ENCODE assay signal across 33 mouse cellular contexts in the genomic region with DNA sequence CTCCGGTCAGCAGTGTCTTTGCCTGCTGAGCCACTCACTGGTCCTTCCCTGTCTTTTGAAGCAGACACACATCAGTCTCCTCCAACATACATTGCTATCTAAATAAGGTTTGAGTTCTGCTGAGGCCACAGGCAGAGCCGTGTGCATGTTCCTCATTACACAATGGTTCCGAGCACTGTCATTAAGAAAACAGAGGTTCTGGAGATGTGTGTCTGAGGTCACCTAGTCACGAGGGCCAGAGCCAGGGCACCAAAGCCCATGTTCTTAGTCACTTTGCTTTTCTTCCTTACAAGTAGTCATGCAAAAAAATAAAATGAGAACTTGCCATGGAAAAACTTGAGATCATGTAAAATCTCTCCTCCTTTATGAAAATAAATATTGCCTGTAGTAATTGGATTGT. TPM values are rescaled to one million over a fixed set of nuclear protein-coding genes. Genes with fewer than 3 reads are reported as not detected.
DNase-seq lines count a peak whose midpoint lies in the region; ATAC-seq and TF ChIP-seq lines count a peak whose summit lies in the region.
"Had no signal": no experiment of that assay in that cellular context is flagged by ENCODE, and none has a peak within 500 bp of the region (broad histone marks: within the 10 kb centered on the region; RNA-seq: fewer than 3 reads in every experiment).

No protein-coding gene starts in this region.

- TF ChIP-seq CTCF in liver, adult 2 months (IDR thresholded peaks at IDR 0.05; ENCODE audit: low read depth, low read length): no peak

- H3K27me3 ChIP-seq in liver, adult 2 months (ENCODE audit: control insufficient read depth, insufficient read depth, low read length): no peaks in the 10 kb centered on the region
- no peaks in the 10 kb centered on the region for H3K27me3 ChIP-seq in liver, embryonic 12.5 days (replicated peaks)
- H3K27me3 ChIP-seq: CH12.LX; embryonic facial prominence, embryonic 15.5 days; forebrain, embryonic 15.5 days; heart, embryonic 12.5 days; kidney, embryonic 15.5 days; midbrain, embryonic 13.5 days; neural tube, embryonic 13.5 days; stomach, embryonic 15.5 days had no signal

- H3K4me2 ChIP-seq in liver, embryonic 12.5 days: no peak overlapping the region
- H3K4me2 ChIP-seq: embryonic facial prominence, embryonic 15.5 days; forebrain, embryonic 15.5 days; heart, embryonic 12.5 days; hindbrain, embryonic 14.5 days; kidney, embryonic 15.5 days; lung, embryonic 14.5 days; midbrain, embryonic 13.5 days; neural tube, embryonic 13.5 days; stomach, embryonic 15.5 days had no signal

- no peak overlapping the region for H3K4me3 ChIP-seq in liver, adult 2 months (ENCODE audit: insufficient read depth, low read depth, low read length)
- no peak overlapping the region for H3K4me3 ChIP-seq in liver, embryonic 12.5 days
- H3K4me3 ChIP-seq: embryonic facial prominence, embryonic 10.5 days; embryonic facial prominence, embryonic 15.5 days; forebrain, embryonic 10.5 days; forebrain, embryonic 15.5 days; heart, adult 2 months; heart, embryonic 12.5 days; kidney, embryonic 15.5 days; midbrain, embryonic 13.5 days; neural tube, embryonic 13.5 days; stomach, embryonic 15.5 days had no signal

- H3K36me3 ChIP-seq in liver, adult 2 months (ENCODE audit: control insufficient read depth, insufficient read depth, low read length): no peaks in the 10 kb centered on the region
- no peaks in the 10 kb centered on the region for H3K36me3 ChIP-seq in liver, embryonic 12.5 days
- H3K36me3 ChIP-seq: embryonic facial prominence, embryonic 10.5 days; embryonic facial prominence, embryonic 15.5 days; forebrain, embryonic 15.5 days; heart, embryonic 12.5 days; kidney, embryonic 15.5 days; midbrain, embryonic 13.5 days; neural tube, embryonic 13.5 days; stomach, embryonic 15.5 days had no signal

- H3K9me3 ChIP-seq in liver, embryonic 12.5 days (replicated peaks): no peaks in the 10 kb centered on the region
- H3K9me3 ChIP-seq: embryonic facial prominence, embryonic 10.5 days; embryonic facial prominence, embryonic 15.5 days; forebrain, embryonic 15.5 days; kidney, embryonic 15.5 days; midbrain, embryonic 13.5 days; stomach, embryonic 15.5 days had no signal

- no peak for ATAC-seq in liver, embryonic 12.5 days
- ATAC-seq: forebrain, embryonic 15.5 days; midbrain, embryonic 13.5 days had no signal

- H3K9ac ChIP-seq in liver, adult 2 months (ENCODE audit: low read depth, low read length): no peak overlapping the region
- no peak overlapping the region for H3K9ac ChIP-seq in liver, embryonic 12.5 days
- H3K9ac ChIP-seq: embryonic facial prominence, embryonic 15.5 days; forebrain, embryonic 15.5 days; heart, embryonic 12.5 days; hindbrain, embryonic 14.5 days; kidney, embryonic 15.5 days; lung, embryonic 14.5 days; midbrain, embryonic 13.5 days; neural tube, embryonic 13.5 days; stomach, embryonic 15.5 days had no signal

- peak; percentile 54 for DNase-seq in liver, adult 2 months (ENCODE audit: extremely low read depth, low read depth, low spot score)
- peak; percentile 34 for DNase-seq in 3134 (ENCODE audit: extremely low read depth, insufficient read length, low spot score)
- peak; percentile 83 for DNase-seq in adipocyte (ENCODE audit: low spot score)
- peak; percentile 36 for DNase-seq in fibroblast of lung, adult 2 months (ENCODE audit: low read depth)
- DNase-seq in cerebellum, adult 18-20 months: no peak
- DNase-seq in kidney, postnatal 10 days: no peak
- DNase-seq in layer of hippocampus, adult 11-12 months (ENCODE audit: low spot score): no peak
- DNase-seq: adrenal gland, postnatal 14 days; B cell, adult 2 months; cerebellum, adult 2 months; cerebellum, postnatal 25 days; gastrocnemius, postnatal 25 days; heart, adult 2 months; kidney, adult 18-20 months; kidney, postnatal 36 days; left cerebral cortex, postnatal 4 days; lung, embryonic 14.5 days; lung, postnatal 14 days; retina, postnatal 1 day; right cerebral cortex, postnatal 25 days; thymus, postnatal 36 days had no signal

- H3K27ac ChIP-seq in liver, adult 2 months (replicated peaks; ENCODE audit: insufficient read depth, low read depth, low read length): no peak overlapping the region
- no peak overlapping the region for H3K27ac ChIP-seq in liver, embryonic 12.5 days
- H3K27ac ChIP-seq: embryonic facial prominence, embryonic 10.5 days; embryonic facial prominence, embryonic 15.5 days; forebrain, embryonic 10.5 days; forebrain, embryonic 15.5 days; heart, adult 2 months; hindbrain, embryonic 14.5 days; kidney, embryonic 15.5 days; midbrain, embryonic 13.5 days; neural tube, embryonic 13.5 days; stomach, embryonic 15.5 days had no signal

- WGBS in liver, adult 2 months: 53% methylated on average over 4 of the region's 4 CpGs
- WGBS in liver, embryonic 12.5 days (ENCODE audit: insufficient replicate concordance): 74% methylated on average over 4 of the region's 4 CpGs

- TF ChIP-seq POLR2A in liver, adult 2 months (IDR thresholded peaks at IDR 0.05; ENCODE audit: extremely low read depth, insufficient read depth, low read length): no peak

- H3K4me1 ChIP-seq in liver, adult 2 months (ENCODE audit: control insufficient read depth, insufficient read depth, low read length): no peaks in the 10 kb centered on the region
- peaks cover 12% of the 10 kb centered on the region for H3K4me1 ChIP-seq in liver, embryonic 12.5 days
- H3K4me1 ChIP-seq: forebrain, embryonic 15.5 days had no signal

- peaks cover 13% of the 10 kb centered on the region; the same call in 1 of the 2 replicates for H3K79me2 ChIP-seq in liver, adult 2 months (ENCODE audit: control insufficient read depth, insufficient read depth, low read length)

RNA-seq across cellular contexts. Expression of a gene that starts 14.3 kb away (rescaled TPM):
- total RNA-seq in liver, adult 2 months (2014; rRNA removed): 3.8 and 4.2 TPM in 2 replicates
- polyA plus RNA-seq in liver, adult 2 months (2012; rRNA removed): 1.7 and 1.9 TPM in 2 replicates
- polyA plus RNA-seq in liver, embryonic 12.5 days (2016; fragmentation: Nextera tagmentation; extraction: Ambion mirVana): 1.3 and 1.5 TPM in 2 replicates

Comparison
In these comparisons a context has a peak if more than half of its experiments do, and no peak if none do; other contexts are left out.
1. DNase-seq: peak in liver, adult 2 months (single experiment), 3134 (single experiment), adipocyte (single experiment) and fibroblast of lung, adult 2 months (single experiment); none in cerebellum, adult 18-20 months (0 of 2), kidney, postnatal 10 days (single experiment) and layer of hippocampus, adult 11-12 months (single experiment).